Mouse (Mus musculus) small intestine, adult 10 weeks (tissue): Measurements from ENCODE around the gene Gm20765. TPM values are rescaled to one million over a fixed set of nuclear protein-coding genes. Genes with fewer than 3 reads are reported as not detected.

Source experiments
- polyA plus RNA-seq: library from polyadenylated mRNA; stranded (reverse); fragments of 350-450 nt; fragmentation: Illumina TruSeq; extraction: RNeasy Lipid Tissue Mini Kit (QIAGEN cat#74804); gene quantifications from one replicate; pipeline ENCODE4 v1.2.3, GENCODE M21; 2014; ENCODE audit warnings: low replicate concordance

Gene Gm20765
- polyA plus RNA-seq, result not detected

DNA sequence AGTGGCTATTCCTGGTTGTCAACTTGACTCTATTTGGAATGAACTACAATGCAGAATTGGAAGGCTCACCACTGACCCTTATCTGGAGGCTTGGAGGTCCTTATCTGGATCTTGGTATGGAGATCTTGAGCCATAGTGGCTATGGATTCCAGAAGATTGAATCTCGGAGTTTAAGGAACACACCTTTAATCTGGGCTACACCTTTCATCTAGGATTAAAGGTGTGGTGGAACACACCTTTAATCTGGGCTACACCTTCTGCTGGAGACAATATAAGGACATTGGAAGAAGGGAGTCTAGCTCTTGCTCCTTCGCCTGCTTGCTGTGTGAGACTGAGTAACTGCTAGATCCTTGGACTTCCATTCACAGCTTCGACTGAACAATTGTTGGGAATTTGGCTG is at the start of gene Gm20765:
Gene Gm20765 (plus strand): TSS at position 301 of the 400 bp plus-strand sequence.

DNA sequence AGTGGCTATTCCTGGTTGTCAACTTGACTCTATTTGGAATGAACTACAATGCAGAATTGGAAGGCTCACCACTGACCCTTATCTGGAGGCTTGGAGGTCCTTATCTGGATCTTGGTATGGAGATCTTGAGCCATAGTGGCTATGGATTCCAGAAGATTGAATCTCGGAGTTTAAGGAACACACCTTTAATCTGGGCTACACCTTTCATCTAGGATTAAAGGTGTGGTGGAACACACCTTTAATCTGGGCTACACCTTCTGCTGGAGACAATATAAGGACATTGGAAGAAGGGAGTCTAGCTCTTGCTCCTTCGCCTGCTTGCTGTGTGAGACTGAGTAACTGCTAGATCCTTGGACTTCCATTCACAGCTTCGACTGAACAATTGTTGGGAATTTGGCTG is 42.6 kb upstream of the Gm20765 start, which contains the start of gene Gm21293:
Gene Gm21293 (plus strand): TSS at position 301 of the 400 bp plus-strand sequence.

DNA sequence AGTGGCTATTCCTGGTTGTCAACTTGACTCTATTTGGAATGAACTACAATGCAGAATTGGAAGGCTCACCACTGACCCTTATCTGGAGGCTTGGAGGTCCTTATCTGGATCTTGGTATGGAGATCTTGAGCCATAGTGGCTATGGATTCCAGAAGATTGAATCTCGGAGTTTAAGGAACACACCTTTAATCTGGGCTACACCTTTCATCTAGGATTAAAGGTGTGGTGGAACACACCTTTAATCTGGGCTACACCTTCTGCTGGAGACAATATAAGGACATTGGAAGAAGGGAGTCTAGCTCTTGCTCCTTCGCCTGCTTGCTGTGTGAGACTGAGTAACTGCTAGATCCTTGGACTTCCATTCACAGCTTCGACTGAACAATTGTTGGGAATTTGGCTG is 34.1 kb upstream of the Gm20765 start, which contains the start of gene Gm6763:
Gene Gm6763 (plus strand): TSS at position 301 of the 400 bp plus-strand sequence.

DNA sequence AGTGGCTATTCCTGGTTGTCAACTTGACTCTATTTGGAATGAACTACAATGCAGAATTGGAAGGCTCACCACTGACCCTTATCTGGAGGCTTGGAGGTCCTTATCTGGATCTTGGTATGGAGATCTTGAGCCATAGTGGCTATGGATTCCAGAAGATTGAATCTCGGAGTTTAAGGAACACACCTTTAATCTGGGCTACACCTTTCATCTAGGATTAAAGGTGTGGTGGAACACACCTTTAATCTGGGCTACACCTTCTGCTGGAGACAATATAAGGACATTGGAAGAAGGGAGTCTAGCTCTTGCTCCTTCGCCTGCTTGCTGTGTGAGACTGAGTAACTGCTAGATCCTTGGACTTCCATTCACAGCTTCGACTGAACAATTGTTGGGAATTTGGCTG is 25.6 kb upstream of the Gm20765 start, which contains the start of gene Gm8764:
Gene Gm8764 (plus strand): TSS at position 301 of the 400 bp plus-strand sequence.

DNA sequence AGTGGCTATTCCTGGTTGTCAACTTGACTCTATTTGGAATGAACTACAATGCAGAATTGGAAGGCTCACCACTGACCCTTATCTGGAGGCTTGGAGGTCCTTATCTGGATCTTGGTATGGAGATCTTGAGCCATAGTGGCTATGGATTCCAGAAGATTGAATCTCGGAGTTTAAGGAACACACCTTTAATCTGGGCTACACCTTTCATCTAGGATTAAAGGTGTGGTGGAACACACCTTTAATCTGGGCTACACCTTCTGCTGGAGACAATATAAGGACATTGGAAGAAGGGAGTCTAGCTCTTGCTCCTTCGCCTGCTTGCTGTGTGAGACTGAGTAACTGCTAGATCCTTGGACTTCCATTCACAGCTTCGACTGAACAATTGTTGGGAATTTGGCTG is 17.1 kb upstream of the Gm20765 start, which contains the start of gene Gm21304:
Gene Gm21304 (plus strand): TSS at position 301 of the 400 bp plus-strand sequence.

DNA sequence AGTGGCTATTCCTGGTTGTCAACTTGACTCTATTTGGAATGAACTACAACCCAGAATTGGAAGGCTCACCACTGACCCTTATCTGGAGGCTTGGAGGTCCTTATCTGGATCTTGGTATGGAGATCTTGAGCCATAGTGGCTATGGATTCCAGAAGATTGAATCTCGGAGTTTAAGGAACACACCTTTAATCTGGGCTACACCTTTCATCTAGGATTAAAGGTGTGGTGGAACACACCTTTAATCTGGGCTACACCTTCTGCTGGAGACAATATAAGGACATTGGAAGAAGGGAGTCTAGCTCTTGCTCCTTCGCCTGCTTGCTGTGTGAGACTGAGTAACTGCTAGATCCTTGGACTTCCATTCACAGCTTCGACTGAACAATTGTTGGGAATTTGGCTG is 8.6 kb upstream of the Gm20765 start, which contains the start of gene Gm21312:
Gene Gm21312 (plus strand): TSS at position 301 of the 400 bp plus-strand sequence.

DNA sequence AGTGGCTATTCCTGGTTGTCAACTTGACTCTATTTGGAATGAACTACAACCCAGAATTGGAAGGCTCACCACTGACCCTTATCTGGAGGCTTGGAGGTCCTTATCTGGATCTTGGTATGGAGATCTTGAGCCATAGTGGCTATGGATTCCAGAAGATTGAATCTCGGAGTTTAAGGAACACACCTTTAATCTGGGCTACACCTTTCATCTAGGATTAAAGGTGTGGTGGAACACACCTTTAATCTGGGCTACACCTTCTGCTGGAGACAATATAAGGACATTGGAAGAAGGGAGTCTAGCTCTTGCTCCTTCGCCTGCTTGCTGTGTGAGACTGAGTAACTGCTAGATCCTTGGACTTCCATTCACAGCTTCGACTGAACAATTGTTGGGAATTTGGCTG is 8.4 kb downstream of the Gm20765 start, which contains the start of gene Gm4340:
Gene Gm4340 (plus strand): TSS at position 301 of the 400 bp plus-strand sequence.

Other genes starting within 250 kb of the Gm20765 start
- gene Gm21293, start 42.5 kb upstream of the Gm20765 start, polyA plus RNA-seq, result not detected
- gene Gm6763, start 34.0 kb upstream of the Gm20765 start, polyA plus RNA-seq, result not detected
- gene Gm8764, start 25.5 kb upstream of the Gm20765 start, polyA plus RNA-seq, result not detected
- gene Gm21304, start 17.0 kb upstream of the Gm20765 start, polyA plus RNA-seq, result not detected
- gene Gm21312, start 8.5 kb upstream of the Gm20765 start, polyA plus RNA-seq, result not detected
- not detected for gene Gm4340, start 8.5 kb downstream of the Gm20765 start, polyA plus RNA-seq